Mouse (Mus musculus) E14TG2a.4 (cell line): Measurements from ENCODE around the gene Stmnd1.
"Not testable (repeated sequence)": the region's sequence is repeated elsewhere in the genome, so short reads cannot be mapped to it uniquely, and the experiment has no call there.

Experiments
- CTCF ChIP-seq: conservative IDR thresholded peaks from 2 replicates; pipeline ENCODE4 v1.5.1; 2014; ENCODE audit warnings: low read length
- NANOG ChIP-seq: IDR thresholded peaks from 2 replicates; pipeline ENCODE4 v1.6.1; 2014; ENCODE audit warnings: borderline replicate concordance, low read length, mixed read lengths

GRCm38 (mm10) chr13:46336281-46336680, 62.8 kb downstream of the Stmnd1 start:
- TF ChIP-seq CTCF, NANOG: not testable (repeated sequence)
